Mouse (Mus musculus): ENCODE measurements at regions not wholly inside any gene's neighbourhood (a gene's known extent, or its start where the extent isn't known, plus 50 kb on each side); places are given as distances from the start of the nearest gene placed in this dataset.

DNA sequence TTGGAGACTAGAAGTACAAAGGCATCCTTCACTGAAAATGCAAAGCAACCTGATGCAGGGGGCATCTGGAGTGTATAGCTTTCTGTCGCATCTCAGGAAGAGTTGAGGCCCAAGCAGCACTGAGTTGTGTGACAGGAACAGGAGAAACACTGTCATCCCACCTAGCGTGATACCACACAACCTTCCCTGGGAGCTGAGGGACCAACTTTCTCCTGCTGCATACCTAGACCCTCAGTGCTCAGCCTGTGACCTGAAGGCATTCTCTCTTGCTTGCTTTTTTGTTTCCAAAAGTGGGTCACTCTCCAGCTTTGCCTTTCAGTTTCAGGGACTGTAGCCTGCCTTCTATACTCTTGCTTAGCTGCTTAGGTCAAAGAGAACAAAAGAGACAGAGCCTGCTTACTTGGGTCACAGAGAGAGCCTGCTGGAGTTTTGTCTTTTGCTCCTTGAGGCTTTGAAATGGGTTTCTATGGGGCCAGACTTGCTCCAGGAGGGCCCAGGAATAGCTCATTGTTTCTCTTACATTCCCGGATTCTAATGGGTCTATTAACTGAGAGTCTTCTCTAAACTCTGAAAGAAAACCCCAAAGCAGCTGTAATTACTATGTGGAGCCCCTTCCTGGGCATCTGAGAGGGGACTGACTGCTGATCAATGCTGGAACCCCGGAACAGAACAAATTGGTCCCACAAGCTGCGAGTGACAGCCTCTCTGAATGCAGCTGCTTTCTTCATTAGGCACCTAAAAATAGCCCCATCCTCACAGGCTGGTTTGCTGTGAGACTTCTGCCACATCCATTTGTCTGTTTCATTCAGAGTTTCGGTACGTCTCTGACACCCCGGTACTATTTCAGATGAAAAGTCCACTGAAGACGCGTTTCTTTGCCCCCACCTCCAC, 73.9 kb upstream of the Atxn1 start:
- no peak for TF ChIP-seq CTCF (IDR thresholded peaks at IDR 0.05; ENCODE audit: control insufficient read depth, insufficient read depth, low read length)
- no peak for TF ChIP-seq POLR2A (IDR thresholded peaks at IDR 0.05; ENCODE audit: borderline replicate concordance, control insufficient read depth, low read depth, low read length)

Data from bone marrow, adult 2 months (tissue).